ENCODE assay signal across 14 mouse cellular contexts in genomic region chr7:135258053-135258753, GRCm38 (mm10). TPM values are rescaled to one million over a fixed set of nuclear protein-coding genes. Genes with fewer than 3 reads are reported as not detected.
A peak's percentile ranks its signal among the peaks of the same experiment; 100 is the strongest.
DNase-seq lines count a peak whose midpoint lies in the region.
"Had no signal": no experiment of that assay in that cellular context is flagged by ENCODE, and none has a peak within 500 bp of the region (broad histone marks: within the 10 kb centered on the region; RNA-seq: fewer than 3 reads in every experiment).

Gene Nps (plus strand): TSS chr7:135258703.

- DNase-seq in 3T3-L1 (ENCODE audit: low read depth, low spot score): peak; percentile 70
- DNase-seq in NIH3T3 (ENCODE audit: low read depth): peak; percentile 38
- peak; percentile 6 for DNase-seq in adrenal gland, adult 8-10 months
- peak; percentile 44 for DNase-seq in brain, adult 2 months (ENCODE audit: low read depth, low spot score)
- DNase-seq in heart, adult 11 months: peak; percentile 73
- DNase-seq in layer of hippocampus, adult 9-10 months (ENCODE audit: low spot score): peak; percentile 6
- peak; percentile 5 to 7 for DNase-seq in right cerebral cortex, adult 2 months (ENCODE audit: low spot score in 2 of 2)

RNA-seq across cellular contexts. Expression of gene Nps, which starts in this region (rescaled TPM):
- total RNA-seq in adrenal gland, adult 8-10 months (2022): under 1 TPM in 2 of 4 experiments, not detected in 2; 0.31 to 0.56 TPM
- total RNA-seq: adrenal gland, adult 18-20 months; CH12.LX; gastrocnemius, adult 2 months; gastrocnemius, postnatal 4 days; heart, adult 18-20 months; heart, postnatal 10 days; heart, postnatal 36 days had no signal

Comparison
In these comparisons a context has a peak if more than half of its experiments do, and no peak if none do; other contexts are left out.
1. Peak in every context shown above with its lines: DNase-seq.
2. Peak in DNase-seq in adrenal gland, adult 8-10 months; RNA of the gene not detected or under 1 TPM.
3. DNase-seq: peak in every context shown above with its lines; median percentile 73 in heart, adult 11 months; 70 in 3T3-L1; 44 in brain, adult 2 months; 38 in NIH3T3; 6 in adrenal gland, adult 8-10 months; 6 in layer of hippocampus, adult 9-10 months; 6 in right cerebral cortex, adult 2 months.